Mouse (Mus musculus): Measurements from ENCODE around the gene Myrfl.

DNA sequence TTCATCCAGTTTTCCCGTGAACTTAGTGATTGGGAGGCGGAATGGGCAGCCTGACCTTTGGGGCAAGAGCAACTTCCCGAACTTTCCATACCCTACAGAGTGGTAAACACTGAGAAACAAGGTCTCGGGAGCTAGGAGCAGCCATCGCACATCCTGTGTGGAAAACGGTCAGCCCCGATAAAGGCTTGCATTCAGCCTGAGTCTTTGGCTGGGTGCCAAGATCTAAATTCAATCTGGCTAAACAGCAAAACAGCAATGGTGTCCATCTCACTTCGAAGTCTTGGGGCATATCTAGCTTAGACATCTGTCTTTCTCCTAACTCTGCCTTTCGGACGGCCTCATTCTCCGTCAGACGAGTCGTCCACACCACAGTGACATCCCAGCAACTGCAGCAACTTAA, 128.1 kb downstream of the Myrfl start:
- TF ChIP-seq POLR2A (IDR thresholded peaks at IDR 0.05; ENCODE audit: low read depth, low read length) = no peak
- no peak for TF ChIP-seq CTCF (IDR thresholded peaks at IDR 0.05; ENCODE audit: extremely low read depth, insufficient read depth, insufficient read length, insufficient replicate concordance)
